Mouse (Mus musculus): Measurements from ENCODE around the gene Cmss1. TPM values are rescaled to one million over a fixed set of nuclear protein-coding genes. Genes with fewer than 3 reads are reported as not detected.
A peak's percentile ranks its signal among the peaks of the same experiment; 100 is the strongest.

The Cmss1 gene
- polyA plus RNA-seq, 1 experiment from 2014 or later, result 67.9 TPM

GRCm38 (mm10) chr16:57433671-57434070 lies 173.0 kb downstream of the Cmss1 start:
- Histone ChIP-seq H3K4me2 (no peak overlapping the region), H3K36me3 (ENCODE audit: insufficient read depth) (no peaks in the 10 kb centered on the region), H3K9me3 (ENCODE audit: low read depth, low read length) (no peaks in the 10 kb centered on the region), H3K4me3 (ENCODE audit: low read depth, low read length) (no peak overlapping the region), H3K27ac (ENCODE audit: low read depth) (no peak overlapping the region), H3K27me3 (ENCODE audit: insufficient read depth, low read length) (no peaks in the 10 kb centered on the region), H3K9ac (no peak overlapping the region), H3K4me1 (ENCODE audit: insufficient read depth) (no peaks in the 10 kb centered on the region)
- DNase-seq (no peak), ATAC-seq (ENCODE audit: insufficient read depth) (no peak)
- 0 out of 2 replicates have a peak, but pooled peaks have one; percentile 11 for TF ChIP-seq CTCF (IDR thresholded peaks at IDR 0.05; ENCODE audit: low read depth)
- WGBS, result 80% methylated on average over 6 of the region's 6 CpGs

- H3K27ac ChIP-seq (ENCODE audit: low read depth), result no peak overlapping the region
- TF ChIP-seq CTCF (IDR thresholded peaks at IDR 0.05; ENCODE audit: low read depth), result no peak
- DNase-seq, result no peak
- no peak overlapping the region for H3K9ac ChIP-seq
- H3K4me3 ChIP-seq (ENCODE audit: low read depth, low read length), result no peak overlapping the region
- WGBS, result 65% methylated on average over 4 of the region's 4 CpGs
- no peak for ATAC-seq (ENCODE audit: insufficient read depth)
- H3K4me2 ChIP-seq, result no peak overlapping the region
- no peaks in the 10 kb centered on the region for H3K4me1 ChIP-seq (ENCODE audit: insufficient read depth)
- H3K36me3 ChIP-seq (ENCODE audit: insufficient read depth), result no peaks in the 10 kb centered on the region
- no peaks in the 10 kb centered on the region for H3K9me3 ChIP-seq (ENCODE audit: low read depth, low read length)
- no peaks in the 10 kb centered on the region for H3K27me3 ChIP-seq (ENCODE audit: insufficient read depth, low read length)
These were observed 173.5 kb downstream of the Cmss1 start for GRCm38 (mm10) chr16:57433173-57433572.

- H3K27ac ChIP-seq (ENCODE audit: low read depth), result no peak overlapping the region
- no peaks in the 10 kb centered on the region for H3K36me3 ChIP-seq (ENCODE audit: insufficient read depth)
- H3K4me3 ChIP-seq (ENCODE audit: low read depth, low read length), result no peak overlapping the region
- H3K27me3 ChIP-seq (ENCODE audit: insufficient read depth, low read length), result no peaks in the 10 kb centered on the region
- WGBS, result 89% methylated on average over 3 of the region's 3 CpGs
- no peak overlapping the region for H3K4me2 ChIP-seq
- no peak overlapping the region for H3K9ac ChIP-seq
- H3K4me1 ChIP-seq (ENCODE audit: insufficient read depth), result no peaks in the 10 kb centered on the region
- ATAC-seq (ENCODE audit: insufficient read depth) (no peak), DNase-seq (no peak)
- no peaks in the 10 kb centered on the region for H3K9me3 ChIP-seq (ENCODE audit: low read depth, low read length)
- TF ChIP-seq CTCF (IDR thresholded peaks at IDR 0.05; ENCODE audit: low read depth), result no peak
These were observed 175.4 kb downstream of the Cmss1 start for GRCm38 (mm10) chr16:57431294-57431693.

GRCm38 (mm10) chr16:57428977-57429376 lies 177.7 kb downstream of the Cmss1 start:
- H3K27me3 ChIP-seq (ENCODE audit: insufficient read depth, low read length), result no peaks in the 10 kb centered on the region
- H3K4me1 ChIP-seq (ENCODE audit: insufficient read depth), result no peaks in the 10 kb centered on the region
- ATAC-seq (ENCODE audit: insufficient read depth) (no peak), DNase-seq (no peak)
- no peak for TF ChIP-seq CTCF (IDR thresholded peaks at IDR 0.05; ENCODE audit: low read depth)
- no peak overlapping the region for H3K9ac ChIP-seq
- 69% methylated on average over 5 of the region's 5 CpGs for WGBS
- H3K4me3 ChIP-seq (ENCODE audit: low read depth, low read length), result no peak overlapping the region
- H3K36me3 ChIP-seq (ENCODE audit: insufficient read depth), result no peaks in the 10 kb centered on the region
- H3K4me2 ChIP-seq, result no peak overlapping the region
- H3K27ac ChIP-seq (ENCODE audit: low read depth), result no peak overlapping the region
- no peaks in the 10 kb centered on the region for H3K9me3 ChIP-seq (ENCODE audit: low read depth, low read length)

GRCm38 (mm10) chr16:57427516-57428285 lies 179.0 kb downstream of the Cmss1 start:
- no peak overlapping the region for H3K4me2 ChIP-seq
- H3K36me3 ChIP-seq (ENCODE audit: insufficient read depth), result no peaks in the 10 kb centered on the region
- H3K9me3 ChIP-seq (ENCODE audit: low read depth, low read length), result no peaks in the 10 kb centered on the region
- H3K27me3 ChIP-seq (ENCODE audit: insufficient read depth, low read length), result no peaks in the 10 kb centered on the region
- 68% methylated on average over 7 of the region's 7 CpGs for WGBS
- ATAC-seq (ENCODE audit: insufficient read depth) (no peak), DNase-seq (peak; percentile 62)
- peak overlapping the region; percentile 45 for H3K27ac ChIP-seq (ENCODE audit: low read depth)
- H3K4me1 ChIP-seq (ENCODE audit: insufficient read depth), result 0 out of 2 replicates have a peak, but pooled peaks cover 7% of the 10 kb centered on the region
- TF ChIP-seq CTCF (IDR thresholded peaks at IDR 0.05; ENCODE audit: low read depth), result no peak
- H3K4me3 ChIP-seq (ENCODE audit: low read depth, low read length), result no peak overlapping the region
- H3K9ac ChIP-seq, result no peak overlapping the region

- no peak overlapping the region for H3K27ac ChIP-seq (ENCODE audit: low read depth)
- H3K27me3 ChIP-seq (ENCODE audit: insufficient read depth, low read length), result no peaks in the 10 kb centered on the region
- no peak for DNase-seq
- H3K4me3 ChIP-seq (ENCODE audit: low read depth, low read length), result no peak overlapping the region
- H3K4me1 ChIP-seq (ENCODE audit: insufficient read depth), result peaks cover 14% of the 10 kb centered on the region
- no peak for TF ChIP-seq CTCF (IDR thresholded peaks at IDR 0.05; ENCODE audit: low read depth)
- WGBS, result 39% methylated on average over 10 of the region's 10 CpGs
- H3K4me2 ChIP-seq, result no peak overlapping the region
- no peaks in the 10 kb centered on the region for H3K36me3 ChIP-seq (ENCODE audit: insufficient read depth)
- no peak overlapping the region for H3K9ac ChIP-seq
- no peaks in the 10 kb centered on the region for H3K9me3 ChIP-seq (ENCODE audit: low read depth, low read length)
- no peak for ATAC-seq (ENCODE audit: insufficient read depth)
These were observed 180.0 kb downstream of the Cmss1 start for GRCm38 (mm10) chr16:57426680-57427079.

- Histone ChIP-seq H3K9me3 (ENCODE audit: low read depth, low read length) (no peaks in the 10 kb centered on the region), H3K4me1 (ENCODE audit: insufficient read depth) (peaks cover 25% of the 10 kb centered on the region), H3K9ac (no peak overlapping the region), H3K4me2 (no peak overlapping the region), H3K36me3 (ENCODE audit: insufficient read depth) (no peaks in the 10 kb centered on the region), H3K4me3 (ENCODE audit: low read depth, low read length) (no peak overlapping the region), H3K27ac (ENCODE audit: low read depth) (no peak overlapping the region), H3K27me3 (ENCODE audit: insufficient read depth, low read length) (no peaks in the 10 kb centered on the region)
- TF ChIP-seq CTCF (IDR thresholded peaks at IDR 0.05; ENCODE audit: low read depth), result no peak
- no peak for ATAC-seq (ENCODE audit: insufficient read depth)
- WGBS, result 39% methylated on average over 6 of the region's 6 CpGs
- no peak for DNase-seq
These were observed 183.5 kb downstream of the Cmss1 start for GRCm38 (mm10) chr16:57423001-57423800.
